Mouse (Mus musculus): Measurements from ENCODE around the gene Hsp90ab1.

GRCm38 (mm10) chr17:45598891-45599290 is 25.8 kb upstream of the Hsp90ab1 start:
- TF ChIP-seq CTCF (IDR thresholded peaks at IDR 0.05; ENCODE audit: low read depth, low read length) = no peak
- no peak for TF ChIP-seq EP300 (IDR thresholded peaks at IDR 0.05; ENCODE audit: insufficient read depth, low read depth, low read length)
- no peak for TF ChIP-seq POLR2A (IDR thresholded peaks at IDR 0.05; ENCODE audit: insufficient read depth, low read length)
